Mouse (Mus musculus) stomach, postnatal 0 days (tissue): ENCODE measurements at regions not wholly inside any gene's neighbourhood (a gene's known extent, or its start where the extent isn't known, plus 50 kb on each side); places are given as distances from the start of the nearest gene placed in this dataset.
A peak's percentile ranks its signal among the peaks of the same experiment; 100 is the strongest.

Experiments used
- CTCF ChIP-seq: IDR thresholded peaks from 2 replicates; pipeline ENCODE4 v1.5.1; 2016; ENCODE audit warnings: antibody characterized with exemption, low read depth, mild to moderate bottlenecking, moderate library complexity
- EP300 ChIP-seq: optimal IDR thresholded peaks from 2 replicates; pipeline ENCODE3; 2016; ENCODE audit warnings: antibody characterized with exemption

DNA sequence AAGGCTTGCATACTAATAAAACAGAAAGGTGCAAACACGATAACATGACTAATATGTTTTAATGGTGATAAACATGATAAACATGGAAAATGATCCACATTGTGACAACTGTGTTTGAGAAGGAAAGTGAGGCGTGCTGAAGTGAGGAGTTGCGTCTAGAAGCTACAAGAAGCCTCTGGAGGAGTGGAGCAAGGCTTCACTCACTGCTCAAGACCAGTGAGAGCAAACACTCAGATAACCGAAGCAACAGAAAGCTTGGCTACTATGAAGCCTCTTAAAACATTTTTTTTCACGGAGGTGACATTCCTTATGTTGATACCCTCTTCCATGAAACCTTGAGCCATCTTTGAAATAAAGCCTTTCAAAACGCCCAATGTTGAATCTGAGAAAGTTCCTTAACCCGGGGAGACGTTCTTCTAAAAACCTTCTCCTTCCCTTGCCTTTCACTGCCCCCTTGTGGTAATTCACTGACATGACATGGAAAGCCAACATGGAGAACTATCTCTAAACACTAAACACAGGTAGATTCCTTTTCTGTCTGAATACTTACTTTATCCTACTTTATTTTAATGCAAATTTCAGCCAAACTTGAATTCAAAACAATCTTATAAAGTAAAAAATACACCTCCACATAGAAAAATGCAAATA, 128.6 kb downstream of the Cenpc1 start:
- TF ChIP-seq CTCF (peak; percentile 91), EP300 (no peak)
